Mouse (Mus musculus) heart, postnatal 0 days (tissue): ENCODE results near the gene Olfr288.

Source experiments
- CTCF ChIP-seq: IDR thresholded peaks from 2 replicates; pipeline ENCODE4 v1.5.1; 2016; ENCODE audit warnings: antibody characterized with exemption, control low read depth, low read depth
- EP300 ChIP-seq: IDR thresholded peaks from 2 replicates; pipeline ENCODE4 v1.6.1; 2016; ENCODE audit warnings: antibody characterized with exemption, low read depth

- TF ChIP-seq CTCF, result peak; percentile 68
- TF ChIP-seq EP300, result no peak
These were observed 21.5 kb downstream of the Olfr288 start for GRCm38 (mm10) chr15:98173821-98174220.
